Mouse (Mus musculus) telencephalon, adult 2 months (tissue): Measurements from ENCODE around the gene Psmd14.

Source experiments
- DNase-seq: peaks from one replicate; pipeline ENCODE4 v3.0.0-alpha.2; 2011; ENCODE audit warnings: low read depth, low spot score

Gene Psmd14

GRCm38 (mm10) chr2:61812536-61812935 is 101.0 kb downstream of the Psmd14 start:
- DNase-seq, result no peak

GRCm38 (mm10) chr2:61813106-61813505 is 101.6 kb downstream of the Psmd14 start:
- no peak for DNase-seq

- no peak for DNase-seq
Measured at GRCm38 (mm10) chr2:61813521-61813920, 102.0 kb downstream of the Psmd14 start.

GRCm38 (mm10) chr2:61814548-61815473 is 103.3 kb downstream of the Psmd14 start:
- DNase-seq, result no peak

GRCm38 (mm10) chr2:61815583-61816313 is 104.3 kb downstream of the Psmd14 start:
- no peak for DNase-seq

- DNase-seq, result no peak
Measured at GRCm38 (mm10) chr2:61818197-61818596, 106.7 kb downstream of the Psmd14 start.

GRCm38 (mm10) chr2:61820203-61820602 is 108.7 kb downstream of the Psmd14 start:
- no peak for DNase-seq

GRCm38 (mm10) chr2:61823426-61824140 is 112.1 kb downstream of the Psmd14 start:
- no peak for DNase-seq

GRCm38 (mm10) chr2:61837243-61837806 is 125.8 kb downstream of the Psmd14 start:
- DNase-seq, result no peak
